Mouse (Mus musculus): ENCODE data around the gene Kcnmb2. TPM values are rescaled to one million over a fixed set of nuclear protein-coding genes. Genes with fewer than 3 reads are reported as not detected.

Kcnmb2 gene
- 3.6 and 4.1 TPM in 2 replicates for polyA plus RNA-seq (2012; rRNA removed)

DNA sequence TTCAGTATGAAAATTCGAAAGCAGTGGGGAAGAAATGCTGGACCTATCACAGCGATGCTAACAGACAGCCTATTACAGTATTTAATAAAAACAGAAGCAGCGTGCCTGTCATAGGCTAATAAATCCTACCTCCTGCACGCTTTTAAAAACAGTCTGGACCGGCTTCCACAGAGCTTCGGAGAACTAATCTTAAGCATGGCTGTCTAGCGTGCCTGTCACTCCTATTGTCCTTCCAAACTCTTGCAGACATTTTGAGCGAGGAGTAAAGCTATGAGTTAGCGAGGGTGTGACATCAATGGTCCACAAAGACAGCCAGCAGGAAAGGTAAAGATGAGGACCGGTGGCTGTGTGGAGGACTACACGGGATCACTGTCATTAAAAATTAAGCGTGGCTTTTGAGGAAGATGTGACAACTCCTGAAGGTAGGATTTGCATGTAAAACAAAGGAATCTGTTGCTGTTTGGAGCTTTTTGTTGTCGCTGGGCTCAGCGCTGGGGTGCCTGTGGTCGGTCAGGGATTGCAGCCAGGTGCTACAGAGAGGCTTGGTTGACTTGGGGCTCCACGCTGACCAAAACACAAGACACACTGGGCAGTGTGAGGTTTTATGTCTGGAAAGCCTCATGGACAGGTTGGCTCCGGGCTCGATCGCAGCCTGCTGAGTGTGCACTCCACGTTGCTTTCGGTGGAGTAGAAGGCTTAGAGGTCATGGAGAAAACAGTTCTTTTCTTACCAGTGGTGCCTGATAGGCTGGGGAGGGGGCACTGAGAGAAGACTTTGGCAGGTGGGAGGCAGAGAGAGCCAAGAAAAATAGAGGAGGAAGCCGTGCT is at the start of gene Kcnmb2:
TSS of gene Kcnmb2 (plus strand) at position 4 of the 827 bp plus-strand sequence.

All from central nervous system, embryonic 18 days (tissue).